Mouse (Mus musculus) A20 (cell line): ENCODE results near the gene Lats2.
"Not testable (repeated sequence)": the region's sequence is repeated elsewhere in the genome, so short reads cannot be mapped to it uniquely, and the experiment has no call there.

Experiments used
- DNase-seq: peaks from one replicate; pipeline ENCODE4 v3.0.0-alpha.2; 2011; ENCODE audit warnings: low read depth, low spot score

Gene Lats2

GRCm38 (mm10) chr14:57695550-57695949 is 62.6 kb downstream of the Lats2 start:
- peak; percentile 23 for DNase-seq

DNA sequence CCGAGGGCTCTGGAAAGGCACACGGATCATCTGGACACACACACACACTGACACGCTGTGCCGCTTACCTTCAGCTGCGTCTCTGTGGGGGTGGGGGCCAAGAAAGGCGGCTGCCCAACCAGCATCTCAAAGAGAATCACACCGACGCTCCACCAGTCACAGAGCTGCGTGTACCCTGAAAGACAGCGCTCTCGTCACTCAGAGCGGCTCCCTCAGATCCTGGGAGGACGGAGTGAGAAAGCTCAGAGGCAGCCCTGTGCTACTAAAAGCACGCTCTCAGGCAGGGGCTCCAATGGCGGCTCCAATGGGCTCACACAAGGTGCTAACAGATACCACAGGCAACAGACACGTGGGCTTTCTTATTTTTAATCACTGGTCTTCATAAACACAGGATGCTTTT is 63.9 kb downstream of the Lats2 start:
- no peak for DNase-seq

DNA sequence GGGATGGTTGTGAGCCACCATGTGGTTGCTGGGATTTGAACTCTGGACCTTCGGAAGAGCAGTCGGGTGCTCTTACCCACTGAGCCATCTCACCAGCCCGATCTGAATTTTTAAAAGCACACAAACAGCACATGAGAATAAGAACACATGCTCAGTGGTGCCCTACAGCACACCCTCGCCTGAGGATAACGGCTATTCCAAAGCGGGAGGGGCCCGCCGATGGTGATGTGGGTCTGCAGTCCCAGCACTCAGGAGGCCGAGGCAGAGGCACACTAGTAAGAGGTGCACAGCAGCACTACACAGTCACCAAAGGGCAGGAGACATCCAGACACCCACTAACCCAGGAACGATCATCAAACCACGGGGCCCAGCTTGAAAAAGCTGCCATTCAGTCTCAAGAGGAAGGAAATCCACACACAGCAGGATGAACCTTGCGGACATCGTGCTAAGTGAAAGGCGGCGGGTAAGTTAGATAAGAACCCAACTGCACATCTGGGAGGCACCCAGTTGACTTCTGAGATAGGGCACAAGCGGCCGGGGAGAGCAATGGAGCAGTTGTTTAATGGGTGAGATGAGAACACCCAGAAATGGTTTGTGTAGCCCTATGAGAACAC is 65.6 kb downstream of the Lats2 start:
- DNase-seq, result no peak

DNA sequence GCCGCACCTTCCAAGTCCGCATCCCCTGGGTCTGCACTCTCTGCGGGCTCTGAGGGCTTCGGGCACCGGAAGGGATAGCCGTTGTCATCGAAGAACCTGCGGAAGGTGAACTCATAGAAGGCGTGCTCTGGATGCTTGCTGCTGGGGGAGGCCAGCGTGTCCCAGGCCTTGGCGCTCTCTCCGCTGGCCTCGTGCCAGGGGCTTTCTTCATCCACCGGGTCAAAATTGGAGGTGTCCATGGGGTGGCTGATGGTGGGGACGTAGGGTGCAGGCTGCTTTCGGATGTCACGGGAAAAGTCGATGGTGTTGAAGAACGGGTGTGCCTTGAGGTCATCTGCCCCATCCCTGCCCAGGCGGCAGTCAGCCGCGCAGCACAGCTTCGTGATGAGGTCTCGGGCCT is 66.9 kb downstream of the Lats2 start:
- no peak for DNase-seq

DNA sequence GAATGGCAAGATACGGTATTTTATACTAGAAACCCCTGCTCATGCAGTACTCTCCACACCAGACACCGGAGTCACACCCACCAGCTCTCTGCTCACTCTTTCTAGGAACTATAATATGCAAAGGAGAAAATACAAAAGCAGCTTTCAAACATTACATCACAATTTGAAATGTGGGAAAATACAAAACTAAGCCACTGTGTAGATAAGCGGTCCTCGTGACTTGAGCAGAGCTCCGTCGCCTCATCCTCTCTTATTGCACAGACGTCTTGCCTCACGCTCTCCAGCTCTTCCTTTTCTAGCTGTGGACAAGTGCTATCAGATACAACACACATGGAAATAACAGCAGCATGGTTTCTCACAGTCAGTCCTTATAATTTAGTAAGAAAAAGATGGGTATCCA is 67.5 kb downstream of the Lats2 start:
- no peak for DNase-seq

GRCm38 (mm10) chr14:57688066-57688465 is 70.1 kb downstream of the Lats2 start:
- not testable (repeated sequence) for DNase-seq

DNA sequence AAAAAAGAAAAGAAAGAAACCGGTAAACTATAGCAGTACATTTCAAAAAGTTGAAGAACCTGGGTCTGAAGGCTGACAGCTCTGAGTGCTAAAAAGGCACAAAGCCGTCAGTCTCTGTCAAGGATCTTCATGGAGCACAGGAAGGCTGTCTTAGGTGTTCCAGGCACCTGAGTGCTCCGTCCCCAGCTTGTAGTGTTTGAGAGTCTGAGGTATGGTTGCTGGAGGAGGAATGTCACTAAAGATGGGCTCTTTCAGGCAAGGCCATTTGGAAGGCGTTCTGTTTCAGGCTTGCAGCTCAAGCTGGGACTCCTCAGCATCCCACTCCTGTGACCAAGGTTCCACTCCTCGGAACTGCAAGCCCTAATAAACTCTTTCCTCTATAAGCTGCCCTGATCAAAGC is 70.7 kb downstream of the Lats2 start:
- no peak for DNase-seq

DNA sequence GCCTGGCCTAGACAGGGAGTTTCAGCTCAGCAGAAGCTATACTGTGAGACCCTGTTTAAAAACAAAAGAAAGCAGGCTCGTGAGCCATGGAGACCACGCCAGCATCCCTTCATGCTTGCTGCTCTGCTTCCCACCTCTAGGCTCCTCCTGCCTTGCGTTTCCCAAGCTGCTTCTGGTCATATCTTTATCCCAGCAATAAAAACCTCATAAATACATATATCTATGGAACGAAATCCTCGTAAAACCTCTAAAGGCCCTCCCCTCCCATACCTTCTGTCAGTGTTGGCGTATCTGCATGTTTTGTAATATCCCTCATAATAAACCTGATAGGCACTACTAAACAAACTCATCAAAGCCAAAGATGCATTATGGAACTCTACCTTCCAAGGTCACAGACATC is 71.5 kb downstream of the Lats2 start:
- DNase-seq, result no peak

DNA sequence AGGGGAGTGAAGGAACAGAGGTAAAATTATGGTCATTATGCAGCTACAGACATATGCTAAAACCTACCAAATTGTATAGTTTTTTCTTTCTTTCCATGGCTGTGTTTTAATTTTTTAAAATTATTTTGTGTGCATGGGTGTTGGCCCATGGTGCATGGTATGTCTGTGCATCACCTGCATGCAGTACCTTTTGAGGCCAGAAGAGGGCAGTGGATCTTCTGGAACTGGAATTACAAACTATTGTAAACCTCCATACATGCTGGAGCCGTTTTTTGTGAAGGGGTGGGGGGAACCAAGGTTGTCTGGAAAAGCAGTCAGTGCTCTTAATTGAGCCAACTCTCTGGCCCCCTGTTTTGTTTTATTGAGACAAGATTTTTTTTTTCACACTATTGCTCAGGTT is 73.6 kb downstream of the Lats2 start:
- peak; percentile 69 for DNase-seq

GRCm38 (mm10) chr14:57682751-57683150 is 75.4 kb downstream of the Lats2 start:
- DNase-seq, result no peak

DNA sequence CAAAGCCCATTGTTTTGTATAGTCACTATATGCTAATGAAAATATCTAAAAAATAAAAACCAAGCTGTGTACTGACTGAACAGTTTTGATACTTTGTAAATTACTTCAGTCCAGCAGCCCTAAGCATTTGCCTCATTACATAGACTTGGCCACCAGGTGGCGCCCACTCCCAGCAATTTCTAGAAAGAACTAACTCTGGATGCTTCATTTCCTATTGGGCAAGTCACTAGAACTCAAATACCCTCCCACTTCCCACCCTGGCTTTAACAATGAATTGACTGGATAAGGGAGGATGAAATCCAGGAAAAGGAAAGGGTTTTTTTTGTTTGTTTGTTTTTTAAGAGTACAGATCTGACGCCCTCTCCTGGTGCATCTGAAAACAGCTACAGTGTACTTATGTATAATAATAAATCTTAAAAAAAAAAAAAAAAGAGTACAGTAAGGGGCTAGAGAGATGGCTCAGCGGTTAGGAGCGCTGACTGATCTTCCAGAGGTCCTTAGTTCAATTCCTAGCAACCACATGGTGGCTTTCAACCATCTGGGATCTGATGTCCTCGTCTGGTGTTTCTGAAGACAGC is 78.1 kb downstream of the Lats2 start:
- peak; percentile 84 for DNase-seq

DNA sequence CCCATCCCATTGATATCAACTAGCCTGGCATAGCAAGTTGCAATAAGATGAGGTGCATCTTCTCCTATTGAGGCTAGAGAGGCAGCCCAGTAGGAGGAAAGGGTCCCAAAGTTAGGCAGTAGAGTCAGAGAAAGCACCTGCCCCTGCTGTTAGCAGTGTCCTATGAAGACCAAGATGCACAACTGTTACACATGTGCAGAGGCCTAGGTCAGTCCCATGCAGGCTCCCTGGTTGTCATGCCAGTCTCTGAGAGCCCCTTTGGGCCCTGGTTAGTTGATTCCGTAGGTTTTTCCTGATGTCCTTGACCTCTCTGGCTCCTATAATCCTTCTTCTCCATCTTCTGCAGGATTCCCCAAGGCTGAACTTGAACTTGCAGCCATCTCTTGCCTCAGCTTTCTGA is 78.7 kb downstream of the Lats2 start:
- DNase-seq, result no peak

DNA sequence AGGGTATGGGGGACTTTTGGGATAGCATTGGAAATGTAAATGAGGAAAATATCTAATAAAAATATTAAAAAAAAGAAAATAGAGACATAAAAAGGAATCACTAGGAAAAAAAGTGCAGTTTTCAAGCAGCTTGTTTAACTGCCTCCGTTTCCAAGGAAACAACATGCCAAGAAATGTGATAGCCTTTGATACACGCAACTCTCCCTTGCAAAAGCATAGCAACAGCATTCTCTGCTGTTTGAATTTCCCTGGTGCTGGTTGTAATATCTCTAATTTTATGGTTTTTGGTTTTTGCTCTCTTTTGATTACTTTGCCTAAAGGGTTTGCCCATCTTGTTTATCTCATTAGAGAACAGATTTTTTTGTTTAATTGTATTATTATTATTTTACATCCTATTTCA is 82.7 kb downstream of the Lats2 start:
- no peak for DNase-seq

GRCm38 (mm10) chr14:57665628-57665950 is 92.6 kb downstream of the Lats2 start:
- DNase-seq, result no peak

GRCm38 (mm10) chr14:57664822-57665627 is 93.2 kb downstream of the Lats2 start, which contains the start of gene Xpo4:
Xpo4 (minus strand) TSS chr14:57665430.
- DNase-seq, result peak; percentile 91

DNA sequence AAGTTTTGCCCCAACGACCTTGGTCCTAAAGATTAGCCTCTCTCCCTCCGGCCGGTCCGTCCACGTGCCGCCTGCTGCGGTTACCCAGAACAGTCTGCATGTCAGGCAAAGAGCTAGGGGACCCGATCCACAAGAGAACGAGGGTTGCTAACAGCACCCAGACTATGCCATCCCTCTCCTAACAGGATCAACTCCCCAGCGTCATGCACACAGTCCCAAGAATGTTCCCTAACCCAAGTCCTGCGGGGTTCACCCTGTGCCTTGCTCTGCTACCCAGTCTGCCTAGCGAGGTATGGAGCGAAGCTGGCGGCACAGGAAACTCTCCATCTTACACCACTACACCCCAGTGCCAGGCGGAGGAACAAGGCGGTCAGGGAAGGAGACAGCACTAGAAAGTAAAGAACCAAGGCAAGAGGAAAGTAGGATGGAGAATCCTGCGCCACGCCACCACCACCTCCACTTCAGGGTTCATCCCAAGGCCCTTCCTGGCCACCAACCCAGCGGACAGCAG is 93.8 kb downstream of the Lats2 start:
- DNase-seq, result peak; percentile 72

DNA sequence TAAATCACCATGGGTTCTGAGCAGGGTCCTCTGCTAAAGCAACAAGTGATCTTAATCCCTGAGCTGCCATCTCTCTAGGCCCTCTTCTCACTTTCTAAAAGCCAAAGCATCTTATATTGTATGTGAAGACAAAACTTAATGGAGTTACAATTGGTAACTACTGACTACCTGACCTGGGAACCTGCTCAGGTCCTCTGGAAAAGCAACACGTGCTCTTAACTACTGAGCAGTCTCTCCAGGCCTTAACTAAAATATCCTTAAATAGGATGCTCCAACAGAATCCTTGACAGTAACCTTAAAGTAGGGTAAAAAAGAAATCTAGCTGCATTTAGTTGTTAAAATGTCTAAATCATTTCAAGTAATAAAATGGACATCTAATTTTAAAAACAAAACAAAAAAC is 94.6 kb downstream of the Lats2 start:
- DNase-seq, result peak; percentile 26

DNA sequence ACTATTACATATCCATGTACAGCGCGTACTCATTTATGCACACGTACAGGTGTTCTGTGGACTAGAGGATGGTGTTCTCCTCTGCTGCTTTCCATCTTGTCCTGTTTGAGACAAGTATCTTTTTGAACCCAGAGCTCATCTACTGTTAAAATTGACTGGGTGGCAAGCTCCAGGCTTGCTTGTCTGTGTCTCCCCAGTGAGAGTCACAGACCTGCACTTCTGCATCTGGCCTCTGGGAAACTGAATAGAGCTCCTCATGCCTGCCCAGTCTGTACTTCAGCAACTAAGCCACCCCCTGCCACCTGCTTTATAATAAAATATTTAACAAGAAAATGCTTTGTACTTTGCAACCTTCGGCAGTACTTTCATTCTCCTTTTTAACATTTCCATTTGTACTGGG is 99.9 kb downstream of the Lats2 start:
- peak; percentile 41 for DNase-seq

- DNase-seq, result no peak
Observed at GRCm38 (mm10) chr14:57657500-57657899, 100.7 kb downstream of the Lats2 start.

DNA sequence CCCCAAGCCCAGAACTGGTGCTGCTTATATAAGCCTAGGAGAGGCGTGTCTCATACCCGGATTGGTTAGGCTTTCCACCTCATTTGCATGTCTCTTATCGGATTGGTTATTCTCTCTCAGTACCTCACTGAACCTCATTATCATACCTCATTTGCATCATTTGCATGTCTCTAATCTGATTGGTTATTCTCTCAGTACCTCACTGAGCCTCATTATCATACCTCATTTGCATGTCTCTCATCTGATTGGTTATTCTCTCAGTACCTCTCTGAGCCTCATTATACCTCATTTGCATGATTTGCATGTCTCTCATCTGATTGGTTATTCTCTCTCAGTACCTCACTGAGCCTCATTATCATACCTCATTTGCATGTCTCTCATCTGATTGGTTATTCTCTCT is 101.7 kb downstream of the Lats2 start:
- not testable (repeated sequence) for DNase-seq

DNA sequence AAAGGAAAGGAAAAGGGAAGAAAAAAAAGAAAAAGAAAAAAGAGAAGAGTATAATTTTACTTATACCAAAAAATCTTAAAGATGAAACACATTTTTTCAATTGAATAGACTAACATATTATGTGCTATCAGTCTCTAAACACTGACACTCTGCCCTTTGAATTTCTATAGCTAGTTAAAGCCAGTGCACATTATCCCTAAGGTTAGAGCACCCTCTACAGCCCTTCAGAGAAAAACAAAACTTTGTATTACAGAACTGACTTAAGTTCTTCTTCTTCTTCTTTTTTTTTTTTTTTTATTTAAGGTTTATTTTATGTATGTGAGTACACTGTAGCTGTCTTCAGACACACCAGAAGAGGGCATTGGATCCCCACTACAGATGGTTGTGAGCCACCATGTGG is 108.7 kb downstream of the Lats2 start:
- DNase-seq, result peak; percentile 38

GRCm38 (mm10) chr14:57646155-57646554 is 112.0 kb downstream of the Lats2 start:
- no peak for DNase-seq
